Mouse (Mus musculus) myocyte (in vitro differentiated cells): ENCODE data around the gene Gm37240.

Experiments used
- CEBPB ChIP-seq: IDR thresholded peaks from 2 replicates; pipeline ENCODE4 v1.6.1; 2011; ENCODE audit warnings: mild to moderate bottlenecking, moderate library complexity; ENCODE audit not compliant: poor library complexity, insufficient read depth, severe bottlenecking
- E2F4 ChIP-seq: IDR thresholded peaks from one replicate; pipeline ENCODE4 v1.6.1; 2011; ENCODE audit warnings: mild to moderate bottlenecking, control low read depth, moderate library complexity; ENCODE audit not compliant: insufficient read depth
- MAX ChIP-seq: IDR thresholded peaks from one replicate; pipeline ENCODE4 v1.6.1; 2011; ENCODE audit warnings: low read depth, mild to moderate bottlenecking, control low read depth
- MYOD1 ChIP-seq, 3 experiments: IDR thresholded peaks; one replicate each; pipeline ENCODE4 v1.6.1; 2011; ENCODE audit warnings: control low read depth in 2 of 3, low read depth in 2 of 3, mild to moderate bottlenecking in 2 of 3, moderate library complexity in 1 of 3; ENCODE audit not compliant: insufficient read length in 2 of 3, control insufficient read depth in 1 of 3
- MYOG ChIP-seq, 3 experiments: IDR thresholded peaks; one replicate each; pipeline ENCODE4 v1.6.1; 2011; ENCODE audit warnings: control low read depth in 2 of 3, low read depth in 2 of 3, mild to moderate bottlenecking in 2 of 3; ENCODE audit not compliant: insufficient read length in 2 of 3, control insufficient read depth in 1 of 3, insufficient read depth in 1 of 3
- POLR2A ChIP-seq: IDR thresholded peaks from one replicate; pipeline ENCODE4 v1.6.1; 2011; ENCODE audit warnings: low read depth, mild to moderate bottlenecking, control low read depth, moderate library complexity; ENCODE audit not compliant: insufficient read length
- POLR2AphosphoS2 ChIP-seq: IDR thresholded peaks from one replicate; pipeline ENCODE4 v1.6.1; 2011; ENCODE audit warnings: low read depth, control low read depth; ENCODE audit not compliant: insufficient read length
- REST ChIP-seq: IDR thresholded peaks from one replicate; pipeline ENCODE4 v1.6.1; 2011; ENCODE audit warnings: mild to moderate bottlenecking, control low read depth, moderate library complexity; ENCODE audit not compliant: insufficient read depth, insufficient read length
- SRF ChIP-seq: IDR thresholded peaks from one replicate; pipeline ENCODE4 v1.6.1; 2011; ENCODE audit warnings: low read depth; ENCODE audit not compliant: control insufficient read depth, insufficient read length
- TCF12 ChIP-seq: IDR thresholded peaks from one replicate; pipeline ENCODE4 v1.6.1; 2011; ENCODE audit warnings: mild to moderate bottlenecking, control low read depth; ENCODE audit not compliant: poor library complexity, insufficient read depth, severe bottlenecking
- TCF3 ChIP-seq: IDR thresholded peaks from one replicate; pipeline ENCODE4 v1.6.1; 2011; ENCODE audit warnings: low read depth, control low read depth; ENCODE audit not compliant: insufficient read length
- USF1 ChIP-seq: IDR thresholded peaks from one replicate; pipeline ENCODE4 v1.6.1; 2011; ENCODE audit warnings: low read depth, mild to moderate bottlenecking, control low read depth, moderate library complexity

DNA sequence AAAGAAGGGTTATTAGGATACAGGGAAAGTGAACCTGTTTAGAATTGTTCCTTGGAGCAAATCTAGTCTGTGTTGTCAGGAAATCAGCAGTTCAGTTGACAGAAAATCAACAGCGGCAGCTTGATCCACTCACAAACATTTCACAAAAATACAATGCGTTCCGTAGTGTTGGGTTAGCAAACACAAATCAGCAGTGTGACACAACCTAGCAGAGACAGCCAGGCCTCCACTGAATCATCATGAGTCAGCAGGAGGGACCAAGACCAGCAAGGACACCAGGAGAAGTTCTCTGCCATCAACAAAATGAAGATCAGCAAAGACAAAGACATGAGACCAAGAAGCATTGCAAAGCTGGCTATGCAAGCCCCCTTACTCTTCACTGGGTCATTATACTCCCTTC, 688.8 kb downstream of the Gm37240 start:
- TF ChIP-seq MAX, result no peak
- no peak for TF ChIP-seq POLR2A
- TF ChIP-seq TCF12, result no peak
- TF ChIP-seq USF1, result no peak
- TF ChIP-seq MYOG (IDR thresholded peaks at IDR 0.05; ENCODE audit: control insufficient read depth in 1 of 3, insufficient read depth in 1 of 3, insufficient read length in 2 of 3, low read depth in 2 of 3), result no peak
- TF ChIP-seq E2F4, result no peak
- no peak for TF ChIP-seq MYOD1 (IDR thresholded peaks at IDR 0.05; ENCODE audit: control insufficient read depth in 1 of 3, insufficient read length in 2 of 3, low read depth in 2 of 3)
- TF ChIP-seq SRF, result no peak
- no peak for TF ChIP-seq POLR2AphosphoS2
- TF ChIP-seq CEBPB, result no peak
- no peak for TF ChIP-seq TCF3
- TF ChIP-seq REST, result no peak
